Mouse (Mus musculus) adrenal gland, adult (tissue): Measurements from ENCODE around the gene Tfdp2.

ENCODE experiments used
- DNase-seq, 2 experiments: peaks; one replicate each; pipeline ENCODE4 v3.0.0; 2022 to 2023; ENCODE audit warnings: low spot score in 1 of 2; ENCODE audit not compliant: inconsistent age in 2 of 2

Tfdp2 gene

GRCm38 (mm10) chr9:96223302-96223701, 27.2 kb downstream of the Tfdp2 start:
- DNase-seq: no peak

DNA sequence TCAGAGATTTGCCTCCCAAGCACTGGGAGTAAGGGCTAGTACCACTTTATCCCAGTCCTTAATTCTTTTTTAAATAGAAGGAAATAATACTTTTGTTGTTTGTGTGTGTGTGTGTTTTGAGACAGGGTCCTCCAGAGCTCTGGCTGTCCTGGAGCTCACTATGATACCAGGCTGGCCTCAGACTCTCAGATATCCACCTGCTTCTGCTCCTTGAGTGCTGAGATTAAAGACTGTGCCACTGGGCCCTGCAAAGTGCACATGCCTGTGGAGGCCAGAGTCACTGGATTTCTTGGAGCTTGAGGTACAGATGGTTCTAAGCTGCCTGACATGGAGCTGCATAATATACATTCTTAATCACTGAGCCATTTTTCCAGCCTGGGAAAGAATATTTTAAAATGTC, 32.2 kb downstream of the Tfdp2 start:
- no peak for DNase-seq

DNA sequence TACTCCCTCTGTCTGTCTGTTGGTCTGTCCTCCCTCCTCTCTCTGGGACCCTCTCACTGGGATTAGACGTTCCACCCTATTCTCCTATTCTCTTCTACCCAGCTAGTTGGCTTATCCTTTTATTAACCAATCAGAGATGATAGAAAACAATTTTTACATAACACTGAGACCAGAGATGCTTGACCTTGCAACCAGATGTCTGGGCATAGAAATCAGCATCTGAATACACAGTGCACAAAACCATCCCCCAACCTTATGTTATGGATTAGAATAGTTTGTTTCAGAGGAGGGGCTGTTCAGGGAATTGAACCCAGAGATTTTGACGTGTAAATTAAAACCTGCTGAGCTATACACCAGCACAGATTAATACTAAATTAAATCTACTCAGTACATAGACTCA, 34.2 kb downstream of the Tfdp2 start:
- DNase-seq: no peak

GRCm38 (mm10) chr9:96235477-96235876, 39.4 kb downstream of the Tfdp2 start:
- no peak for DNase-seq

DNA sequence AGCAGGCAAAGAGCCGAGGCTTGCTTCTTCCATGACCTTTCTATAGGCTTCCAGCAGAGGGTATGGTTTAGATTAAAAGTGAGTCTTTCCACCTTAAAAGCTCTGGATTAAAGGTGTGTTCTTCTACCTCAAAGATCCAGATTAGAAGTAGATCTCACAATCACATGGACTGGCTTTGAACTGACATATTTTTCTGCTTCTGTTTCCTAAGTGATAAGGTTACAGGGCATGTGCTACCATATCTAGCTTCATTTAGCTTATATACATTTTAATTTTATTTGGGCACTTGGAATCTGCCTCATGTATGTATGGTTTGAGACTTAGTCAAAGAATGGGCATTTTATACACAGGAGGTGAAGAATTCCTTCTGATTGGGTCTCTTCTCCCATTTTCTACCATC, 41.3 kb downstream of the Tfdp2 start:
- no peak for DNase-seq

DNA sequence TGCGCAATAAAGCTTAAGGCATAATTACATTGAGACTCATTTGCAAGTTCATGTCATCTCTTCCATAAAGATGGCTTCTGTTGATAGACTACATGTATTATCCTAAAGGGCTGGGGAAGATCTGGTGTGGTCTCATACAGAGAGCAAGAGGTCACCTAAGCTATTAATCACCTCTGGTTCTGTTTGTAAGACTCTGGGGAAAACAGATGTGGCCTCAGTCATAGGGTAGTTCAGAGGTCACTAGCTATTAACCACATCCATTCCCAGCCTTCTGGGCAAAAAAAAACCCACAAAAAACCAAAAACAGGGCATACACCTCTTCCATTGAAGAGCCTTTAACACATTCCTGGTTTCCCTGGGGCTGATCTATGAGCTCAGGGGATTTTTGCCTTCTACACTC, 42.2 kb downstream of the Tfdp2 start:
- no peak for DNase-seq

- DNase-seq: peak in 1 of 2 experiments; percentile 20
Observed at GRCm38 (mm10) chr9:96241134-96242097, 45.3 kb downstream of the Tfdp2 start.

GRCm38 (mm10) chr9:96243915-96244314, 47.8 kb downstream of the Tfdp2 start:
- DNase-seq: no peak

DNA sequence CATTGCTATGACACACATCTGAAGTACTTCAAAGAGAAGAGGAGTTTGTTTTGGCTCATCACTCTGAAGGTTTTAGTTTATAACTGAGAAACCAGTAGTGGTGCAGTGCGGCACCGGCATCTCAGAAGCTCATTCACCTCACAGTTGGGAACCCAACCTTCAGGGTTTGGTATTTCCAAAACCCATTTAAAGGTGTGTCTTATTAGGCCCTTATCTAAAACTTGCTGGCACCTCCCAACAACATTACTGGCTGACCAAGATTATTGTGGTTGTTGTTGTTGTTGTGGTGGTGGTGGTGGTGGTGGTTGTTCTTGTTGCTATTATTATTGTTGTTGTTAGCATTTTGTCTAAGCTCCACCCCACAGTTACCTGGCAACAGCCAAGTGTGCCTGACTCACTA, 58.7 kb downstream of the Tfdp2 start:
- DNase-seq: no peak

- DNase-seq: peak; percentile 29 to 69
Observed at GRCm38 (mm10) chr9:96258478-96258877, 62.4 kb downstream of the Tfdp2 start.

DNA sequence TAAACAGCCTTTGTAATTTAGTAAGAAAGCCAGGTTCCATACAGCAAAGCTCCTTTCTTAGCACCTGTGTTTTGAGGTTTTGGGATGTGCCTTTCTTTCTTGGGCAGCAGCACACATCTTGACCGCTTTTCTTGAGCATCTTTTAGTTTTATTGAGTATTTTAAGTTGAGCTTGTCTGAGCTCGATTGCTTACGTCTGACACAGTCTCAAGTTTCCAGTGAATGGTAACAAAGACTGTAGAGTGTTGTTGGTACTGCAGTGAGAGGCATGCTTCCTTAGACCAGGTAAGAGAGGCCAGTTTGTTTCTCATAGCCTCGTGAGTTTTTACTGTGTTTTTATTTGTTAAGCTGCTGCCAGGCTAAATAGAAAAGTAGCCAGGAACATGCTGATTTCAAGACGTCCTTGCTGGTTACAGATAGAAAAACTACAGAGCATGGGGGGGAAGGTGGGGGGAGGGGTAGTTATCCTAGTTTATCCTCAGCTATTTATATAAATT, 63.0 kb downstream of the Tfdp2 start:
- peak; percentile 23 to 72 for DNase-seq

DNA sequence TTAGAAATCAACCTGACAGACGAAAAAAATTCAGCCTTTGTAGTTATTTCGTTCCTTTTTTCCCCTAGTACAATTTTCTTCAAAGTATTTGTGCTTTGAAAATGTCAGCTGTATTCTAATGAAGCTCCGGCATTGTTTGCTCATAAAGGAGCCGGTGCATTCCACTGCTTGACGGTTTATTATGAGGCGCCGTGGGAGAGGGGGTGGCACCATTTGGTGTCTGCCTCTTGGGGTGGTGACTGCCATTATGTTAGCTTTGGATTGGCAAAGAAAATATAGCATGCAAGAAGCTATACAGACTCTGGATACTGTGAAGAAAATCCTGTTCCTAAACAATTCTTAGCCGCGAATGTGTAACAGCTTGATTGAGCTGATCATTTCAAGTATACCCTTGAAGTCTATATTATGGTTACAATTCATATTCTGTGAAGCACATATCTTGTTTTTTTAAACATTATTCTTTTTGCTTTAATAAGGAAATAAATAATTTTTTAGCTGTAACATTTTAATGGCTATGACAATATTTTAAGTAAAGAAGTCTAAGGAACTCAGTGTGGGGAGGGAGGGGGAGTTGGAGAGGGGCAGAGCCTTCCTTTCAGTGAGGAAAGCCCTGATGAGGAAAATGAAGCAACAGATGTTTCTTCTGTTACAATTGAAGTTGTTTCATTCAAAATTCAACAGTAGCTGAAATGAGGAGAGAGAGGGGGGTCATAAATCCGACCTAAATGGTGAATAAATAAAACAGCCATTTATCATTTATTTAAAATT, 63.9 kb downstream of the Tfdp2 start:
- DNase-seq: peak; percentile 25 to 64

GRCm38 (mm10) chr9:96261101-96261500, 65.0 kb downstream of the Tfdp2 start:
- no peak for DNase-seq

DNA sequence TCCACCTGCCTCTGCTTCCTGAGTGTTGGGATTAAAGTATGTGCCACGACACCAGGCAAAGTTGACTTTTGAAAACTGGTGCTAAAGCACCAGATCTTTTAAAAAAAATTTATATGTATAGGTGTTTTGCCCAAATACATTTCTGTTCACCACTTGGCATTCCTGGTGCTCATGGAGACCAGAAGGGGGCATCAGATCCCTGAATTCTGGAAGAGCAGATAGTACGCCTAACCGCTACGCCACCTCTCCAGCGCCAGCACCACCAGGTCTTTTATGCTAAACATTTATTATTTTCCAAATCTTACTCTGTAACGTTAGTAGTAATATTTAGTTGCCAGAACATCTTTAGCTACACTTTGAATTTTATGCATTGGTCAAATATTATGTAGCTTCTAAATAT, 65.9 kb downstream of the Tfdp2 start:
- DNase-seq: no peak

- DNase-seq: no peak
Observed at GRCm38 (mm10) chr9:96266793-96267558, 70.9 kb downstream of the Tfdp2 start.

DNA sequence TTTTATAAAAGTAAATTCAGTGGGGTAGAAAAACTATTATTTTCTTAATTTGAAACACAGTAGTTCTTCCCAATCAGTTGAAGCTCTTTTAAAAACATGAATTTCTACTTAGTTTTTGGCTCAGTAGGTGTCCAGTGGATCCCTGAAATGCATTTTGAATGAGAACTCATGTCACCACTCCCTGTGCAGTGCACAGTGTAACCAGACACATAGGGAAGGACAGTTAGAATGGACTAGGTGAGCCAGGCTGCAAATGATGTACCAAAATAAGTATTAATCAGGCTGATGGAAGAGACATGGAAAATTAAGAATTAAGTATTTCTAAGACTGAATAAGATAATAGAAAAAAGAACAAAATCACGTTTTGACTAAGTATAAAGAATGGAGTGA, 71.5 kb downstream of the Tfdp2 start:
- no peak for DNase-seq

DNA sequence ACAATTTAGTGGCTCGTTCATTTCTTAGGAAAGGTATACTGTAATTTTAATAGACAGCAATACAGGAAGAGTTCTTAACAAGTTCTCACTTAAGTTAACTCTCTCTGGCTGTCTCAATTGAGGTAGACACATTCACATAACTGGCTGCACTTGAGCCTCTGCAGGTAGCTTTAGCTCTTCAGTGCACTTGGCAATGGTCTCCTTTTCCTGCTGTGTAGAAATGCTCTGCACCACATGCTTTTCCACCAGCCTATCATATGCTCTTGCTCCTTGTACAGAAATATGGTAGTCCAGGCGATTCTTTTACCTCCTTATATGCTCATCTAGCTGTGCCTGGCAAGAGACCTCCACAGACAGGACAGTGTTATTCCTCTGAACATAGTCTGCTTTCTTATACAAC, 73.7 kb downstream of the Tfdp2 start:
- no peak for DNase-seq

- no peak for DNase-seq
Observed at GRCm38 (mm10) chr9:96275543-96275942, 79.5 kb downstream of the Tfdp2 start.

GRCm38 (mm10) chr9:96281497-96281896, 85.4 kb downstream of the Tfdp2 start:
- DNase-seq: no peak

GRCm38 (mm10) chr9:96282082-96282481, 86.0 kb downstream of the Tfdp2 start:
- no peak for DNase-seq

DNA sequence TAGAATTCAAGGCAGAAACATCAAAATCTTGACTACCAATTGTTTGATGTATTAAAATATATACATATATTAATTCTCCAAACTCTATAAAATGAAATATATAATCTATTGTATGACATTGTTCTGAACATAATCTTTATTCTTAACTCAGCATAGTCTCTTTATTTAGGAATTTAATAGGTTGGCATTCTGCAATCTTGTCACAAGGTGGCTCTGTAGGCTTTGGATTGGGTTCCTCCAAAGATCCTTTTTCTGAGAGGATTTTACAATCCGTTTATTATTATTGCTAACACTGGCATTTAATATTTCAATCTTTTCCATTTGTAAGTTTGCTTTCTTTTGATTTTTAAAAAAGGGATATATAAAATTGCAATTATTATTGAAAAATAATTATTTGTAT, 88.8 kb downstream of the Tfdp2 start:
- no peak for DNase-seq
